Mouse (Mus musculus) liver (tissue): ENCODE results near the gene Mtfr2.

ENCODE experiments used
- DNase-seq: peaks from one replicate; pipeline ENCODE4 v3.0.0-alpha.2; 2020; ENCODE audit warnings: mixed read lengths

Gene Mtfr2

GRCm38 (mm10) chr10:20379071-20379735 is 31.6 kb downstream of the Mtfr2 start:
- no peak for DNase-seq

GRCm38 (mm10) chr10:20380798-20381197 is 33.2 kb downstream of the Mtfr2 start:
- no peak for DNase-seq

DNA sequence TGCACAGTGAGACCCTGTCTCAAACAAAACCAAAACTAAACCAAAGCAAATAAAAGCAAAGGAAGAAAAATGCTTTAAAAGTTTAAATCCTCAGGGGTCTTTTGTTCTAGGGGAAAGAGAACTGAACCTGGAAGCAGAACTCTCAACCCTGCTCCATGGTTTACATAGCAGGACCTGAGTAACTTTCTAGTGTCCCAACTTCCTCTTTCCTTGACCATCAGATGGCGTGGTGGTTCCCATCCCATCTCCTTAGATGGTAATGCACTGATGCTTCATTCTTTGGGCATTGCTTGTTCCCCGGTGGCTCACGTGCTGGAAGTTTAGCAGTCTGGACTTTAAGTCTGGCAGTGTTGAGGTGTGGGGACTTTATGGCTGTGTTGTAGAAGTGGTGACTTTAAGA is 33.8 kb downstream of the Mtfr2 start:
- DNase-seq: no peak

DNA sequence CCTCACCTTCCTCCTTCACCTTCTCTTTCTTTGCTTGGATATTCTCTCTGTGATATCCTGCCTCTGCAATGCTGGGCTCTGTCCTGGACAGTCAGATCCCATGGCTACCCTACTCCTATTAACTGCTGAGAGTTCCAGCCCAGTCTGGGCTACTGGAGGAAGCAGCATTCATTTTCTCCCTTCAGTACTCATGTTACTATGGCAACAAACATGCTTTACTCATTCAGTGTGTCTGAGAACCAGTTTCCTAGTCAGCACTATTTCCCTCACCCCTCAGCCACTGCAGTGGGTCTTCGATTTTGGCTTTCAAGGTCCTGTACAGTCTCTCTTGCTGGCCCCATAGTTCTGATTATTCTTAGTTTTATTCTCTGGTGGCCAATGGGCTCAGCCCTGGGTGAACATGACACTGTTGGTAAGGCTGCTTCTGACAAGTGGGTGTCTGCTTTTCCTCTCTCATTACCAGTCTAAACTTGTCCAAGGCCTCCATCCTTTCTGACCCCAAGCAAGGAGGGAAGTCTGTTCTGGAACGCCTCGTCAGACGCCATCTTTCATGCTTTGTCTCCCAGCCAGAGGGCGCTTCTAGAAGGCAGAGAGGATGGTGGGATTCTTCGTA is 35.3 kb downstream of the Mtfr2 start:
- no peak for DNase-seq

DNA sequence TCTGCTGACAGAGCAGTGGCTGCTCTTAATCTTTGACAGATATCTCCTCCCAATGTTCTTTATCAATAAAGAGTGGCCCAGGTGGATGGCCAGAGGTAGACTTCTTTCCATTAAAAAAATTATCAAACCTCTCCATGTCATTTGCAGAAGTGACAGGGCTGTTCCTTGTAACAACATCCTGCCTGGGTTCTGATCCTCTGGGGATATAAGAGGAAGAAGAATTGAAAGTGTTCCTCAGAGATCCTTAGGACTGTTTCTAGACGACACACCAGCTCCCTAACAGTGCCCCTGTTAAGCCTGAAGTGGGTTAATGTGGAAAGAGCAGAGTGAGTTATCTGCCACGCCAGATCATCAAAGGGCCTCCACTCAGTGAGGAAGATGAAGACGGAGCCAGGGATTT is 43.0 kb downstream of the Mtfr2 start:
- DNase-seq: no peak

GRCm38 (mm10) chr10:20394815-20395214 is 47.2 kb downstream of the Mtfr2 start:
- no peak for DNase-seq

- no peak for DNase-seq
Observed at GRCm38 (mm10) chr10:20395778-20396177, 48.2 kb downstream of the Mtfr2 start.

- DNase-seq: no peak
Observed at GRCm38 (mm10) chr10:20398224-20398623, 50.7 kb downstream of the Mtfr2 start.

DNA sequence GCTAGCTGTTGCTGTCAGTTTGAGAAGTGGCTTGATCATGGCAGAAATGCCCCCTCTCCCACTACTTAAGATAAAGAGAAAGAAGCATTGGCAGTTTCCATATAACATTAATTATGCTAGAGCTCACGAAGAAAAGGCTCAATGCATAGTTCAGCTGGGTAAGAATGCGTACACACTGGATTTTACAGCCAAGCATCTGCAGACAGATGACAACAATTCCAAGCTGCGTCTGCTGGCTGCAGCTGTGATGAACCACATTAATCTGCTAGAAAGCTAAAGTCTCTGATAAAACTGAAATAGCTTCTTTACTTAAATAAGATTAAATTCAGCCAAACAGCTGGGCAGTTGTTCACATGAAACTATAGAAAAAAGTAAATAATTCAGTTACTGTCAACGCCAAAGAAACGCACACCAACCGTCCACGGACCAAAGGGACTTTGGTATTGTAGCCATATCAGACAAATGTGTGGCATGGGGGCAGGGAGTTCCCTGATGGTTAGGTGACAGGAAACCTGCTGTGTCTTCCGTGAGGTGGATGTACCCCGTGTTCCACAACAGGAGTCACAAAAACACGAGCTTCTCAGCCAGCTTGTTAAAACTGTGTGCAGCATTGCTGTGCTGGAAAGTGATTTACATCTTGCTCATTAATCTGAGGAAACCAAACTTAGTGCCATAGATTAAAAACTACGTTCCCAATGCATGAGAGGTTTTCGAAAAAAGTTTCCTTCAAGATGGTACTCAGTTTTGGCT is 51.2 kb downstream of the Mtfr2 start:
- DNase-seq: no peak

DNA sequence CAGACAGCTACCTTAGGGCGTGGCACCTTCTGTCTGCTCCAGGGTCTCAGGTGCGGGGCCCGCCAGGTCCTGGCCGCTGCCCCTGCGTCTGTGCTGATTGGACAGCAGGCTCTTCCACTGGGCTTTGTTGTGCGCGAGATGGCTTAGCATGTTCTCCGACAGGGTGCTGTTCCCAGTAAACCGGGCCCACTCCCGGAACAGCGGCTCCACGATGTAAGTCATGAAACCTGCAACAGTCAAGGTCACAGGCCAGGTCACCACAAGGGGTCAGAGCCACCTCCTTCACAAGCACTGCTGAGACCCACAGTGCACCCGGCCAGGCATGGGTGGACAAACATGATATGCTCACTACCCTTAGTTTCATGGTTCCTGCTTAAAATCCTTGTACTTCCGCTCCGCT is 52.8 kb downstream of the Mtfr2 start:
- DNase-seq: no peak

DNA sequence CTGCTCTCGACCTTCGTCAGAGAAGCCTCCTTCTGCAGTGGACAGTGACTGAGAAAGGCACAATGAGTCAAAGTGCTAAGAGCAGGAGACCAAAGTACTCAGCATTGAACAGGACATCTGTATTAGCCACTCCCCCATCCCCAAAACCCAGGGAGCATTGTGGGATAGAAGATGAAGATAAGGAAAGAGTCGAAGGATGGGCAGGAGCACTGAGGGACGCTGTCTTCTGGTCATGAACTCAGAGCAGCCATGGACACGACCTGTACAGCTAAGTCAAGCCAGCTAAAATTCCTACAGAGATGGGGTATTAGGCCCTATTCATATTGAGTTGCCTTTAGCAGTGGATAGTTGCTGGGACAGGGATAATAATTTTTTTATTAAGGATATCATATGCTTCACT is 55.4 kb downstream of the Mtfr2 start:
- DNase-seq: no peak

- peak; percentile 23 for DNase-seq
Observed at GRCm38 (mm10) chr10:20405471-20405870, 57.9 kb downstream of the Mtfr2 start.

DNA sequence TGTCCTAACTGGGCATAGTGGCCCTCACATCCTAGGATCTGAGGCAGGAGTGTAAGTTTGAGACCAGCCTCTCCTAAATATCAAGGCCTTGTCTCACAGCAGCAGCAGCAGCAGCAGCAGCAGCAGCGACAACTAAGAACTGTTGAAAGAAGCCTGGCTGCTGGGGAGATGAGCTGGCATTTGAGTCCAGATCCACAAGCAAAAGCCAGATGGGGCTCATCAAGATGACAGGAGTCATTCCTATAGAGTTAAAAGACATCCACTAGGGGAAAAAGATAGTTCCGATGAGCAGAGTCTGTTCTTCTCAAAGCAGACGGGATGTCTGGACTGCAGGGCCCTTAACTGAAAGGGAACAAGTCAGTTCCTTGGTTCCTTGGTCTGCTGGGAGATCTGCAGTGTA is 60.8 kb downstream of the Mtfr2 start:
- no peak for DNase-seq

DNA sequence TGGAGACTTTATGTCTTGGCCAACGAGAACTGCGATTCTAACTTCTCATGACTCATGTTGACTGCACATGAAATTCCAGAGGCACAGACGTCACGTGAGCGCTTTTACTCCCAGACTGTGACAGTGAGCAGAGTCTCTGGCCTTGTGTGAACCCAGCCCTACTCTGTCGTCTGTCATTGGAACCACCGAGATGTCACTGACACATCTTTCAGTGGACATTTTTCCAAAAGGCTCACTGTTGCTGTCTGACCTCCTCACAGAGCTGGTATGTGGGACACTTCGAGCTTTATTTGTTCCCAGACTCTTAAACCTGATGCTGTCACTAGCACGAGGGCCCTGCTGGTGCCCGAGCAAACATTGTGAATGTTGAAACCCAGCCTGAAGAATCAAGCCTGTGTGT is 61.6 kb downstream of the Mtfr2 start:
- DNase-seq: no peak
